Mouse (Mus musculus): Measurements from ENCODE around the gene Nrxn2.

GRCm38 (mm10) chr19:6449841-6450240 lies 31.3 kb downstream of the Nrxn2 start:
- TF ChIP-seq HCFC1 (IDR thresholded peaks at IDR 0.05; ENCODE audit: borderline replicate concordance, insufficient read depth, low read length) (no peak), ZNF384 (IDR thresholded peaks at IDR 0.05; ENCODE audit: low read depth, low read length) (no peak)
